Mouse (Mus musculus): ENCODE results near the gene Nolc1.

GRCm38 (mm10) chr19:46030196-46030983 lies 45.3 kb upstream of the Nolc1 start:
- TF ChIP-seq POLR2A (IDR thresholded peaks at IDR 0.05; ENCODE audit: extremely low read depth, insufficient read depth, low read length) (no peak), CTCF (IDR thresholded peaks at IDR 0.05; ENCODE audit: low read depth, low read length) (no peak)
